Mouse (Mus musculus) adrenal gland, adult 18-20 months (tissue): Measurements from ENCODE around the gene Nodal. TPM values are rescaled to one million over a fixed set of nuclear protein-coding genes. Genes with fewer than 3 reads are reported as not detected.

Experiments used
- DNase-seq, 2 experiments: peaks; one replicate each; pipeline ENCODE4 v3.0.0; 2021 to 2022; ENCODE audit warnings: low spot score in 2 of 2
- long read RNA-seq, 2 experiments: library from polyadenylated mRNA; stranded (forward); transcript quantifications; one replicate each; pipeline ENCODE4 v2.0.0; 2021
- total RNA-seq, 2 experiments: library from RNA; stranded (reverse); gene quantifications; 1 replicate in 1 of 2; 2 replicates in 1 of 2; pipeline ENCODE4 v1.2.3; 2021

Nodal gene
- not detected for total RNA-seq
- long read RNA-seq, experiment 1 = 0 reads
- long read RNA-seq, experiment 2 = 0 reads

DNA sequence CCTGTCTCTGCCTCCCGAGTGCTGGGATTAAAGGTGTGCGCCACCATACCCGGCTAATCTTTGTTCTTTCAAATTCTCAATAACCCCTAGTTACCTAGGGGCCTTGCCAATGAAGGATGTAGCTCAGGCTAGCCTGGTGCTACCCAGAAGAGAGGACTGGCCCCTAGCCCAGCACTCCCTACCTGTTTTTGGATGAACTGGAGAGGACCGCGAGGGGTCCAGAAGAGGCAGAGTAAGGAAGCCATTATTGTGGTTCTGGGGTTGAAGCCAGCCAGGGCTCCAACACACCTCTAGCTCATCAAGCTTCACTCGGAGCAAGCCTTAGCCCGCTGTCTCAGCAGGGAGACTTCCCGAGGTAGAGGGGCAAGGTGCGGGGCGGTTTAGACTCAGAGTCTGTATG, at the start of gene Nodal:
Gene Nodal (plus strand): TSS at position 301 of the 400 bp plus-strand sequence.
- DNase-seq = no peak

DNA sequence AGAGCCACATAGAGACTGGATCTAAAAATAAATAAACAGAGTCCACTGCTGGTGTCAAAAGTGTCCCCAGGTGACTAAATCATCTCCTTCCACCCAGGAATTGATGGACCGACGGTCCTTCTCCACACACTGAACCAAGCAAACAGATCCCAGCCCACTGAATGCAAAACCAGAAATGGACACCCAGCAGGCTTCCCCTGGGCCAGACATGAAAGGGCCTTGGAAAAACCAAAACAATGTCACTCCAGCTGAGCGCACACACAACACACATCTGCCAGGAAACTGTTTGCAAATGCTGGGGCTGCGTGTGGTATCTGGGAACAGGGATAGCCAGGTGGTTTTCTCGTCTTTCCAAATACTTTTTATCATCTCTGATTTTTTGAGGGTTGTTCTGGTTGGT, 48.0 kb upstream of the Nodal start:
- DNase-seq = no peak

GRCm38 (mm10) chr10:61370273-61370979, 47.3 kb upstream of the Nodal start:
- peak in 1 of 2 experiments; percentile 29 for DNase-seq

GRCm38 (mm10) chr10:61371884-61372584, 45.7 kb upstream of the Nodal start:
- DNase-seq = no peak

- no peak for DNase-seq
These were observed 45.2 kb upstream of the Nodal start for GRCm38 (mm10) chr10:61372585-61372923.

GRCm38 (mm10) chr10:61374076-61374475, 43.7 kb upstream of the Nodal start:
- DNase-seq = no peak

DNA sequence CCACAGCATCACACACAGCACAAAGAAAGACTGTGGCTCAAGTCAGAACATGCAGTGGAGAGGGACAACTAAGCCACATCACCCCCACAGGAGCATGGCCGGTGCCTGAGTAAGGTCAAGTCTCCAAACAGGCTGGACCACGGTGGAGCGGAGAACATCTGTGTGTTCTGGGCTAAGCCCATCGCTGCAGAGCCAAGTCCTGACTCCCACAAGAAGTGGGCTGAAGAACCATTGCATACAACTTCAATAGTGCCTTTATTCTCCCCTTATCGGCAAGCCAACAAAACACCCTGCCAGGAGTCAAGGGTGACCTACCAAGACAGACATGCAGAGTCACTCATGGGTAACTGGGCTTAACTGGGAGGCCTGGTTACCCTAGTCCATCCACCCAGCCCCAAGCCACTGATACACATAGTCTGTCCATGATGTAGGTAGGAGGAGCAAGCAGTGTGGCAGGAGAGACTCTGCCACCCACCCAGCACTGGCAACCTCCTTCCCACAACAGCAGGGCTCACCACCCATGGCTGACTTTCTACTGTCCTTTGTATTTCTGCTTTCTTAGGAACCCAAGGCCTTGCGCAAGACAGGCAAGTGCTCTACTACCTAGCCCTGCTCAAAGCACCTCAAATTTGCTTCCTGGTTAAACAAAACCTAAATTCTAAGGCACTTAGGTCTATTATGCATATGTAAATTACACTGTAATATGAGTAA, 42.8 kb upstream of the Nodal start:
- no peak for DNase-seq

DNA sequence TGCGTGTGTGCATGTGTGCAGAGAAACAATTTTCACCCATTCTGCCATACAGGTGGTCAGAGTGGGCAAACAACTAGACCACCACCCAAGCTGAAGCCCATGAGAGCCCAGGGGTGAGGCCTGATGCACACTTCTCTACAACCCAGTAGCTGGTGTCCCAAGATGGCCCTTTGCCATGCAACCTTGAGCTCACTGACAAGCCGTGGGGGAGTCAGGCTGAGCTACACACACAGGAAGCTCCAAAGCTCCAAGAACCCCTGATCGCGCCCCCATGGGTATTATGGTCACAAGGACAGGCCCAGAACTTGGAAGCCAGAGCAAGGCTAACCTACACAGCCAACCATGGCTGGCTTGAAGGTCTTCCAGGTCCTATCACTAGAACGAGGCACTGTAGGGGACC, 39.7 kb upstream of the Nodal start:
- DNase-seq = no peak

DNA sequence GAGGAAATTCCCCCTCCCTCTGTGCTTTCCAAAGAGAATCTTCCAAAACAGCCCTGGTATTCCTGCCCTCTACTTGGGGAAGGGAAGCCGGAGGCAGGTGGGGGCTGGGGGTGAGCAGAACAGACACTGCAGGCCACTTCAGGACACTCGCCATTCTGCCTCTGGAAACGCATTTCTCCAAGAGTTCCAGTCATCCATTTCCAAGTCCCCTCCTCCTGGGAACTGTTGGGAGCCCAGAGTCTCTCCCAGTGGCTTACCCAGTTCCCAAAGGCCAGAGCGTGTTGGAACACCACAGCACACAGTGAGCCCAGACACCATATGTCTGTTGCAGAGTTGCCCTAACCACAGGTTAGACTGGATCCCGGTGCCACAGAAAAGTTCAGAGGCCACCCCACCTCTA, 39.1 kb upstream of the Nodal start:
- no peak for DNase-seq

- no peak for DNase-seq
These were observed 38.3 kb upstream of the Nodal start for GRCm38 (mm10) chr10:61379340-61380040.

GRCm38 (mm10) chr10:61380186-61380585, 37.6 kb upstream of the Nodal start:
- no peak for DNase-seq

GRCm38 (mm10) chr10:61381823-61382222, 35.9 kb upstream of the Nodal start:
- DNase-seq = no peak

GRCm38 (mm10) chr10:61382281-61382731, 35.5 kb upstream of the Nodal start:
- DNase-seq = no peak

- peak; percentile 65 to 69 for DNase-seq
These were observed 34.6 kb upstream of the Nodal start, which contains the start of gene Pald1 for GRCm38 (mm10) chr10:61383021-61383714. Gene Pald1 (minus strand): TSS chr10:61383530.

GRCm38 (mm10) chr10:61383715-61384047, 34.1 kb upstream of the Nodal start:
- no peak for DNase-seq

- no peak for DNase-seq
These were observed 32.6 kb upstream of the Nodal start for GRCm38 (mm10) chr10:61385174-61385573.

- no peak for DNase-seq
These were observed 31.5 kb upstream of the Nodal start for GRCm38 (mm10) chr10:61386284-61386683.

- no peak for DNase-seq
These were observed 28.8 kb upstream of the Nodal start for GRCm38 (mm10) chr10:61389020-61389419.

- DNase-seq = no peak
These were observed 27.6 kb upstream of the Nodal start for GRCm38 (mm10) chr10:61390148-61390547.

DNA sequence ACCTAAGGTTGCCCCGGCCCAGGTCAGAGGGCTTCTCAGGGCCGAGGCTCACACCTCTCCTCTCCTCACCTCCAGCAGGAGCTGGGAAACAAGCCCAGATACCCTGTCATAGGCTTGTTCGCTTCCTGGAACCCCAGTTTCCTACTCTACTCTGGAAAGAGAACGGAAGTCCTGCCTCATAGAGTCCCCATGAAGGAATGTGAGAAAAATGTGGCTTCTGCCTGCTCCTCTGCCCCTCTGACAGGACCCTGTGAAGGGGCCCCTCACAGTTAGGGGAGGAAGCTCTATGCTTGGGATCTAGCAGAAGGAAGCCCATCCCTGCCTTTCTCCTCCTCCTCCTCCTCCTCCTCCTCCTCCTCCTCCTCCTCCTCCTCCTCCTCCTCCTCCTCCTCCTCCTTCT, 25.2 kb upstream of the Nodal start:
- DNase-seq = no peak
